Mouse (Mus musculus) myocyte (in vitro differentiated cells): ENCODE measurements at regions not wholly inside any gene's neighbourhood (a gene's known extent, or its start where the extent isn't known, plus 50 kb on each side); places are given as distances from the start of the nearest gene placed in this dataset.

Experiments used
- CEBPB ChIP-seq: IDR thresholded peaks from 2 replicates; pipeline ENCODE4 v1.6.1; 2011; ENCODE audit warnings: mild to moderate bottlenecking, moderate library complexity; ENCODE audit not compliant: poor library complexity, insufficient read depth, severe bottlenecking
- E2F4 ChIP-seq: IDR thresholded peaks from one replicate; pipeline ENCODE4 v1.6.1; 2011; ENCODE audit warnings: mild to moderate bottlenecking, control low read depth, moderate library complexity; ENCODE audit not compliant: insufficient read depth
- MAX ChIP-seq: IDR thresholded peaks from one replicate; pipeline ENCODE4 v1.6.1; 2011; ENCODE audit warnings: low read depth, mild to moderate bottlenecking, control low read depth
- MYOD1 ChIP-seq, 3 experiments: IDR thresholded peaks; one replicate each; pipeline ENCODE4 v1.6.1; 2011; ENCODE audit warnings: control low read depth in 2 of 3, low read depth in 2 of 3, mild to moderate bottlenecking in 2 of 3, moderate library complexity in 1 of 3; ENCODE audit not compliant: insufficient read length in 2 of 3, control insufficient read depth in 1 of 3
- MYOG ChIP-seq, 3 experiments: IDR thresholded peaks; one replicate each; pipeline ENCODE4 v1.6.1; 2011; ENCODE audit warnings: control low read depth in 2 of 3, low read depth in 2 of 3, mild to moderate bottlenecking in 2 of 3; ENCODE audit not compliant: insufficient read length in 2 of 3, control insufficient read depth in 1 of 3, insufficient read depth in 1 of 3
- POLR2A ChIP-seq: IDR thresholded peaks from one replicate; pipeline ENCODE4 v1.6.1; 2011; ENCODE audit warnings: low read depth, mild to moderate bottlenecking, control low read depth, moderate library complexity; ENCODE audit not compliant: insufficient read length
- POLR2AphosphoS2 ChIP-seq: IDR thresholded peaks from one replicate; pipeline ENCODE4 v1.6.1; 2011; ENCODE audit warnings: low read depth, control low read depth; ENCODE audit not compliant: insufficient read length
- SRF ChIP-seq: IDR thresholded peaks from one replicate; pipeline ENCODE4 v1.6.1; 2011; ENCODE audit warnings: low read depth; ENCODE audit not compliant: control insufficient read depth, insufficient read length
- TCF12 ChIP-seq: IDR thresholded peaks from one replicate; pipeline ENCODE4 v1.6.1; 2011; ENCODE audit warnings: mild to moderate bottlenecking, control low read depth; ENCODE audit not compliant: poor library complexity, insufficient read depth, severe bottlenecking
- TCF3 ChIP-seq: IDR thresholded peaks from one replicate; pipeline ENCODE4 v1.6.1; 2011; ENCODE audit warnings: low read depth, control low read depth; ENCODE audit not compliant: insufficient read length
- USF1 ChIP-seq: IDR thresholded peaks from one replicate; pipeline ENCODE4 v1.6.1; 2011; ENCODE audit warnings: low read depth, mild to moderate bottlenecking, control low read depth, moderate library complexity

GRCm38 (mm10) chr2:9792381-9792780 is 88.7 kb upstream of the 4930412O13Rik start:
- TF ChIP-seq POLR2A (no peak), USF1 (no peak), TCF12 (no peak), CEBPB (no peak), MYOD1 (IDR thresholded peaks at IDR 0.05; ENCODE audit: control insufficient read depth in 1 of 3, insufficient read length in 2 of 3, low read depth in 2 of 3) (no peak), SRF (no peak), MAX (no peak), POLR2AphosphoS2 (no peak), E2F4 (no peak), MYOG (IDR thresholded peaks at IDR 0.05; ENCODE audit: control insufficient read depth in 1 of 3, insufficient read depth in 1 of 3, insufficient read length in 2 of 3, low read depth in 2 of 3) (no peak), TCF3 (no peak)
